Mouse (Mus musculus): ENCODE measurements around the gene Phf21b.
"Not testable (repeated sequence)": the region's sequence is repeated elsewhere in the genome, so short reads cannot be mapped to it uniquely, and the experiment has no call there.

DNA sequence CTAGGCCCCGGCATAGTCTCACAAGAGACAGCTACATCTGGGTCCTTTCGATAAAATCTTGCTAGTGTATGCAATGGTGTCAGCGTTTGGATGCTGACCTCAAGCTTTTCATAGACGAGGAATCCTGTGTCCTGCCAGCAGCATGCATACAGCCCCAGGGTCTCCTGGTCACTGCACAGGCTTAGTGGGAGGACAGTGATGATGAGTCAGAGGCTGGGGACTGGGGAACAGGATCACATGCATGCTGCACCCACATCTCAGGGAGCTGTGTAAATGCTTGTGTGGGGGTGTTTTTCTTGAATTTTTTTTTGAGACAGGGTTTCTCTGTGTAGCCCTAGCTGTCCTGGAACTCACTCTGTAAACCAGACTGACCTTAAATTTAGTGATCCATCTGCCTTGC lies 87.3 kb downstream of the Phf21b start:
- TF ChIP-seq EP300 (optimal IDR thresholded peaks at IDR 0.05); CTCF (IDR thresholded peaks at IDR 0.05; ENCODE audit: low read depth): not testable (repeated sequence)
